Mouse (Mus musculus) v-Abl transformed pro-B cells (cell line): Measurements from ENCODE around the gene Kcnip4.

Experiments
- in situ Hi-C, 2 experiments: fragments of 400-800 bp; cut with MboI; formaldehyde crosslinking; loops; one replicate each; pipeline ENCODE4 v1.15.1; 2025; ENCODE audit not compliant: unreplicated experiment in 2 of 2

Kcnip4 gene

GRCm38 (mm10) chr5:48489549-48490288 lies 1035.0 kb downstream of the Kcnip4 start:
- in situ Hi-C loops: no loop called here

GRCm38 (mm10) chr5:48483112-48483511 lies 1041.6 kb downstream of the Kcnip4 start:
- in situ Hi-C loops: no loop called here

DNA sequence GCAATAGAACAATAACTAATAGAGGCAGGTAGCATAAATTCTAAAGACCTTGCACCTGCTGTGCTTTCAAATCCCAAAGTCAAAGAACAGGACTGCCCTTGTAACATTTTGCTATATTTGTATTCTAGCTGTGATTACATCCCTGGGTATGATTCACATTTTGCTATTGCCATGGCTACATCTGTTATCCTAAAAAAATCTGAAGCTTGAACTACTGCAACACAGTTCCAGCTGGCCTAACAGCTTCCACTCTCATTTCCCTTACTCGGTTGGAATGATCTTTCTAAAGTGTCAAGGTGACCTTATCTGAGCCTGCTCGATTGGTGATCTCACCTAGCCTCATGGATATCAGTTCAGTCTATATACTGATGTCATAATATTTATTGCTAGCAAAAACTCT lies 1064.5 kb downstream of the Kcnip4 start:
- in situ Hi-C loops: no loop called here

GRCm38 (mm10) chr5:48448888-48449287 lies 1075.8 kb downstream of the Kcnip4 start:
- in situ Hi-C loops: no loop called here

DNA sequence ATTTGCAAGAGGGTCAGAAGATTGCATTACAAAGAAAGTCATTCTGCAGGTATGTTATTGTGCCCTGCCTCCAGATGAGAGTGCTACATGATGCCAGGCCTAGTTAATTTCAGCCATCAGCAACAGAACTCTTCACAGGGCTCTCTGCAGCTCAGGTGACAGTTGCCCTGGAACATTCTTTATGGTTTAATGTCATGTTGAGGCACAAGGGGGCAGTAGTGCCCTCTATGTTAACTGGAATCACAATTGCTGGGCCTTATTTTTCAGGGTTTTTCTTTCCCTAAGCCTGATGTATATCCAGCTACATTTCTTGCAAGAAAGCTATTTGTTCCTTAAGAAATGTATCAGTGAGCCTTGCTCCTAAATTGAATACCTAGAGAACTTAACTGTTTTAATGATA lies 1094.2 kb downstream of the Kcnip4 start:
- in situ Hi-C loops: no loop called here

- in situ Hi-C loops: no loop called here
These were observed 1102.8 kb downstream of the Kcnip4 start for GRCm38 (mm10) chr5:48421957-48422356.

GRCm38 (mm10) chr5:48419741-48420140 lies 1105.0 kb downstream of the Kcnip4 start:
- in situ Hi-C loops: no loop called here

DNA sequence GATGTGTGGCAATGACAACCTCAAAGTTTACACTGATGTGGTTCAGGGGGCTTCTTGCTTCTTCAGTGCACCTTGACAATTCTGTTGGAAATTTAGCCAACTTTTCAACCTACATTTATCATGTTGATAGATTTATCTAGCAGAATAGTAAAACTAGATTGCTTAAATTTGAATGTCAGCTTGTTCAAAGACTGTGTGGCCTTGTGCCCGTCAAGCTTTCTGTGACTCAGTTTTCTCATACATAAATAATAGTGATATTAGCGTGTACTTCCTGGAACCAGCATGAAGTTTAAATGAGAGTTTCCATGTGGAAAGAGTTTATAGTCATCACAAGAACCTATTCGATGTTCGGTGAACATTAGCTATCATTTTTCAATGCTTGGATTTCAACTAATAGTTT lies 1112.4 kb downstream of the Kcnip4 start:
- in situ Hi-C loops: no loop called here

GRCm38 (mm10) chr5:48411462-48411861 lies 1113.2 kb downstream of the Kcnip4 start:
- in situ Hi-C loops: no loop called here

DNA sequence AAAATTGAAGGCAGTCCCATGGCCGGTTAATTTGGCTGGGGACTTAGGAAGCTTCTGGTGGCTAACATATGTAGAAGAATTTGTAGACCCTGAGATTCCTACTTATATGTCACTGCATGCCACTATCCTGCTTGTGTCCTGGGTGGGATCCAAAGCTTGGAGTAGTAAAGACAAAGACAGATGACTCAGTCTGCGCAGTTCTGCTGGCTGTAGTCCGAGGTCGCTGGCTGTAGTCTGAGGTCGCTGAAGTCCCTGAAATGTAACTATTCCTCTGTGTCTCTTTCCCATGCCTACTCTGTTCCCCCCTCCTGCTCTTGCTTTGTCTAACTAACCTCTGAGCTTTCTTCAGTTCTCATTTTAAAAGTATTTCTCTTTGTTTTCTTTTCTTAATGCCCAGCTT lies 1114.4 kb downstream of the Kcnip4 start:
- in situ Hi-C loops: no loop called here

- in situ Hi-C loops: no loop called here
These were observed 1116.4 kb downstream of the Kcnip4 start for GRCm38 (mm10) chr5:48408276-48408675.

DNA sequence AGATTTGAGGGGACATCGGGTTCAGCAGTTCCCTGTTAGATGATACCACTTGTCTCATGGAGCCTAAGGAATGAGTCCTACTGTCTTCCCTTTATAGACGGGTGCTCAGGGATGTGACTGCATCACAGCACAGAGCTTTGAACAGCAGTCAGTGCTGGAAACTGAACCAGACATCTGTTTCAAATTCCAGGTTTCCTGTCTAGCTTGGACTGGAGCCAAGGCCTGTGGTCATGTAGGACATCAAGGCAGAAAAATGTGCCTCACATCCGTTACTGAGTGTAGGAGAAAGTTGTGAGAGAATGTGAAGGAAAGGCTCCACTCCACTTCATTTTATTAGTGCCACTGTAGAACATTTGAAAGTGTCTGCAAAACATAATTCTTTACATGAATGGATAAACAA lies 1122.2 kb downstream of the Kcnip4 start:
- in situ Hi-C loops: no loop called here

DNA sequence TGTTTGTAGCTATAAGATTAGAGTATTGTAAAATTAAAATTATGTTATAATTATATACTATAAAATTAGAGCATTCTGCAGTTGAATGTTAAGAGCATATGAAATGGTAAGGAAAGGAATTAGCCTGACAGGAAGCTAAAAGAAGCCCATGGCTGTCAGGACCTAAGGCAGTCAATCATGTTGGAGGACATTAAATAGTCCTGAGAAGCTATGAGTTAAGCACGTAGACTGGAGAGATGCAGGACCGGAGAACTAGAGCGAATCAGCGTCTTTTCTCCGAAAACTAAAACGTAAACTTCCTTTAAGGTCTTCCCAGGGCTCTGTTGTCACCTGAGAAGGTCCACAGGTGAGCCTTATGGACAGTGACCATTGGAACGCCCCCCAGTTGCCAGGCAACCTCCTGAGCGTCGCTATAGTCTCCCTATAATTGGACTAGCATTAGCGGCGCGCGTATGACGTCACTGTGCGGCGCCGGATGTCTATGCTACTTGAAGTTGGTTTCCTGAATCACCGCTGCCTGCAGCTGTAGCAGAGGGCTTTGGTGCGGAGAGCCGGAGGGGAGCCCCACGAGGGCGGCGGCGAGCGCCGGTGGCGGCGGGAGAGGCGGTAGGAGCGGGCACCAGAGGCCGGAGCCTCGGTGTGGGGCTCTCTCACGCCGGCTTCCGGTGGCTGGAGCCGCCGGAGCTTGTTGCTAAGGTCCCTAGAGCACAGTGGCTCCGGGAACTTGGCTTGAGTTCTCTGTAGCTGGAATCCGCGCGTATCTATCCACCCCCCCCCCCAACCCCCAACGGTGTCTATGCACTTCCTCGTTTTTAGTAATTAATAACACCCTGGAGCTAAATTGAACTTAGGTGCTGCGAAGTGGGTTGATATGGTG lies 1152.6 kb downstream of the Kcnip4 start:
- in situ Hi-C loops: no loop called here

DNA sequence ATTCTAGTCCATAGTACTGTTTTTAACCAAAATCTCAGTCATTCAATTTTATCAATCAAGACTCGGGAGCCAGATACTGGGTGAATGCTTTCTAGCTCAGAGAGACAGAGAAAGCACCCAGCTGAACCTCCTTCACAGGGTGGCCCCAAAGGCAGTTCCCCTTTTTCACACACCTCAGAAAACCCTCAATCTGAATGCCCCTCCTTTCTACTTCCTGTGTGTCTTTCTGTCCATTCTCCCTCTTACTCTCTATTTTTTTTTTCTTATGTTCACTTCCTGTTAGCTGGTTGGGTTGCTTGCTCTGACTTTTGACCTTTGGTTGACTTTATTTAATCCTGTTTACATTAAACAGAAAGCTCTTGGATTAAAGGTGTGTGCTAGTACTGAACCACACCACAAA lies 1175.4 kb downstream of the Kcnip4 start:
- in situ Hi-C loops: loop anchor here (10.0 to 25.0 kb wide), 2 partner anchors 1337 to 1905 kb away; no protein-coding TSS in a partner anchor

GRCm38 (mm10) chr5:48345983-48346648 lies 1178.6 kb downstream of the Kcnip4 start:
- in situ Hi-C loops: loop anchor here (10.0 to 25.0 kb wide), 2 partner anchors 1334 to 1901 kb away; no protein-coding TSS in a partner anchor

DNA sequence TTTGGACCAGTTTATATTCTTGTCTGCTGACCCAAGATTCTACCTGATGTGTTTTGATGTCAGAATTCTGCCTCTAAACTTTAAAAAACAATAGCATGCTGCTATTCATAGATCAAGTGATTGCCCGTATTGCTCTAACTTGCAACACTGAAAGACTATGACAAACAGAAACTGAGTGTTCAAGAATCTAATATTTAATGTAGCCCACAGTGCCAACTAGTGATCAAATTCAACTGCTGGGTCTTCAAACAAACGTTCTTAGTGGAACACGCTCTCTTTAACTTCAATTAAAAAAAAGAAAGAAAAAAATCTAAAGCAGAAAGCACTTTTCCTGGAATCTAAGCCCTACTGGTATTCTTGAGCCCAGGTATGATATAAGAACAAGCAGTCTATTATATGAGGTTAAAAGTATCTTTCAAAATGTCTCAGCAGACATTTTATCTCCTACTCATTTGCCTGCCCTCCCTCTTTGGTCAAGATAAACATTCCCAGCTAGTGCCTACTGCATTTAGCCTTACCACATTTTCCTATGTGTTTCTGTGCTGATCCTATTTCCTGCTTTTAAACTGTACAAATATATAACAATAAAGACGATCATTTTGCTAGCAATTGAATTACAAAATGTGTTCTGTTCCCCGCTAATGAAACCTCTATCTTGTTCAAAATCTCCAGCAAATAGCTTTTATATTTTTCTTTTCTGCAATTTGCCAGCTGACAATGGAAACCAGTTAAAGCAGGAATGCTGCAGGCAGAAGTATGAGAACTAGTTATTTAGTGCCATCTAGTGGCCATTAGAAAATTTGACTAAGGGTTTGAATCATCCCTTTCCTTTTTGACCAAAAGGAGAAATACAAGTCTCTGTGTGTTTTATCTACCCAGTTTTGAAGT lies 1179.4 kb downstream of the Kcnip4 start:
- in situ Hi-C loops: loop anchor here (10.0 to 25.0 kb wide), 2 partner anchors 1333 to 1901 kb away; no protein-coding TSS in a partner anchor

GRCm38 (mm10) chr5:48340808-48341433 lies 1183.8 kb downstream of the Kcnip4 start:
- in situ Hi-C loops: loop anchor here (10.0 to 25.0 kb wide), 2 partner anchors 1329 to 1896 kb away; no protein-coding TSS in a partner anchor
